In genomic region chr19:59852011-59852738, GRCm38 (mm10) we compare ENCODE assay signal across 20 mouse cellular contexts.
"Had no signal": no experiment of that assay in that cellular context is flagged by ENCODE, and none has a peak within 500 bp of the region (broad histone marks: within the 10 kb centered on the region; RNA-seq: fewer than 3 reads in every experiment).

No protein-coding gene starts in this region.

- H3K36me3 ChIP-seq: heart, embryonic 10.5 days; heart, embryonic 12.5 days; hindbrain, embryonic 10.5 days; hindbrain, embryonic 12.5 days; limb, embryonic 10.5 days; limb, embryonic 12.5 days; liver, embryonic 13.5 days had no signal

- H3K9me3 ChIP-seq: heart, embryonic 10.5 days; heart, embryonic 12.5 days; hindbrain, embryonic 10.5 days; hindbrain, embryonic 12.5 days; limb, embryonic 10.5 days; limb, embryonic 12.5 days; liver, embryonic 13.5 days had no signal

- DNase-seq: gastrocnemius, adult 2 months; gastrocnemius, postnatal 10 days; gastrocnemius, postnatal 25 days; heart, adult 18-20 months; heart, postnatal 10 days; heart, postnatal 4 days; kidney, adult 11 months; liver; liver, embryonic 13.5 days had no signal

- H3K9ac ChIP-seq: heart, embryonic 12.5 days; hindbrain, embryonic 12.5 days; hindbrain, embryonic 14.5 days; limb, embryonic 12.5 days; liver, embryonic 13.5 days had no signal

- H3K4me2 ChIP-seq: heart, embryonic 12.5 days; hindbrain, embryonic 12.5 days; hindbrain, embryonic 14.5 days; limb, embryonic 12.5 days; liver, embryonic 11.5 days; liver, embryonic 13.5 days had no signal

- H3K4me1 ChIP-seq: heart, embryonic 10.5 days; heart, embryonic 12.5 days; hindbrain, embryonic 10.5 days; hindbrain, embryonic 12.5 days; liver, embryonic 13.5 days had no signal

- H3K4me3 ChIP-seq: gastrocnemius, adult 2 months; heart, embryonic 10.5 days; heart, embryonic 12.5 days; hindbrain, embryonic 10.5 days; hindbrain, embryonic 12.5 days; left cerebral cortex, adult 2 months; limb, embryonic 10.5 days; limb, embryonic 12.5 days; liver, embryonic 13.5 days had no signal

- ATAC-seq: hindbrain, embryonic 16.5 days; inflammation-experienced regulatory T-cells, adult 6 months had no signal

- H3K27me3 ChIP-seq: heart, embryonic 12.5 days; hindbrain, embryonic 12.5 days; limb, embryonic 12.5 days; liver, embryonic 13.5 days had no signal

- H3K27ac ChIP-seq: gastrocnemius, adult 2 months; heart, embryonic 10.5 days; hindbrain, embryonic 10.5 days; hindbrain, embryonic 12.5 days; hindbrain, embryonic 14.5 days; left cerebral cortex, adult 2 months; limb, embryonic 10.5 days; limb, embryonic 12.5 days; liver, embryonic 13.5 days had no signal
